Mouse (Mus musculus) MEL (cell line): ENCODE data around the gene Ube4a. TPM values are rescaled to one million over a fixed set of nuclear protein-coding genes. Genes with fewer than 3 reads are reported as not detected.

ENCODE experiments used
- DNase-seq: peaks from one replicate; pipeline ENCODE4 v3.0.0; 2011; ENCODE audit warnings: low read depth, low spot score
- H3K27ac ChIP-seq: 2 replicates; pipeline ENCODE4 v1.5.1; 2012; ENCODE audit warnings: low read depth, mild to moderate bottlenecking, control low read depth, low read length, moderate library complexity; ENCODE audit not compliant: control insufficient read depth
- H3K27me3 ChIP-seq, 2 experiments: fragments of 150-350 bp in 1 of 2; sonication (generic) in 1 of 2; 2 replicates each; pipeline ENCODE4 v1.6.1; 2012; ENCODE audit warnings: low read length in 2 of 2, mild to moderate bottlenecking in 2 of 2, improper control_type of control experiment in 1 of 2, moderate library complexity in 1 of 2; ENCODE audit not compliant: insufficient read depth in 2 of 2, control insufficient read depth in 1 of 2
- H3K36me3 ChIP-seq, 2 experiments: 2 replicates each; pipeline ENCODE4 v1.6.1; 2012 to 2014; ENCODE audit warnings: low read length in 2 of 2, improper control_type of control experiment in 1 of 2, inconsistent platforms in 1 of 2, mild to moderate bottlenecking in 1 of 2; ENCODE audit not compliant: insufficient read depth in 2 of 2, control insufficient read depth in 1 of 2
- H3K4me1 ChIP-seq, 2 experiments: fragments of 150-350 bp in 1 of 2; sonication (generic) in 1 of 2; 2 replicates each; pipeline ENCODE4 v1.6.1; 2012; ENCODE audit warnings: low read length in 2 of 2, improper control_type of control experiment in 1 of 2, mild to moderate bottlenecking in 1 of 2; ENCODE audit not compliant: insufficient read depth in 2 of 2, control insufficient read depth in 1 of 2
- H3K4me3 ChIP-seq, 2 experiments: fragments of 150-350 bp in 1 of 2; sonication (generic) in 1 of 2; 2 replicates each; pipeline ENCODE4 v1.5.1; 2012; ENCODE audit warnings: low read depth in 2 of 2, low read length in 2 of 2, mild to moderate bottlenecking in 2 of 2, moderate library complexity in 2 of 2, control low read depth in 1 of 2, improper control_type of control experiment in 1 of 2; ENCODE audit not compliant: control insufficient read depth in 1 of 2, insufficient read depth in 1 of 2
- H3K79me2 ChIP-seq: 2 replicates; pipeline ENCODE4 v1.6.1; 2012; ENCODE audit warnings: mild to moderate bottlenecking, low read length, moderate library complexity; ENCODE audit not compliant: control insufficient read depth, poor library complexity, insufficient read depth
- H3K9ac ChIP-seq: 2 replicates; pipeline ENCODE4 v1.6.1; 2012; ENCODE audit warnings: low read depth, mild to moderate bottlenecking, control low read depth, low read length, moderate library complexity; ENCODE audit not compliant: control insufficient read depth, poor library complexity, severe bottlenecking
- H3K9me3 ChIP-seq: fragments of 150-350 bp; sonication (generic); replicated peaks from 2 replicates; pipeline ENCODE4 v1.6.1; 2012; ENCODE audit warnings: mild to moderate bottlenecking, low read length, improper control_type of control experiment, moderate library complexity; ENCODE audit not compliant: insufficient read depth
- BHLHE40 ChIP-seq: IDR thresholded peaks from 2 replicates; pipeline ENCODE4 v1.6.1; 2012; ENCODE audit warnings: low read depth, mild to moderate bottlenecking, inconsistent platforms, low read length, improper control_type of control experiment, borderline replicate concordance
- CHD1 ChIP-seq: IDR thresholded peaks from 2 replicates; pipeline ENCODE4 v1.6.1; 2012; ENCODE audit warnings: low read depth, mild to moderate bottlenecking, inconsistent platforms, low read length, improper control_type of control experiment
- CHD2 ChIP-seq: IDR thresholded peaks from 2 replicates; pipeline ENCODE4 v1.6.1; 2011; ENCODE audit warnings: low read length, improper control_type of control experiment
- CTCF ChIP-seq, 3 experiments: IDR thresholded peaks in 2 of 3; conservative IDR thresholded peaks in 1 of 3; 2 replicates each; pipeline ENCODE4 v1.5.1; 2011 to 2012; ENCODE audit warnings: low read length in 3 of 3, low read depth in 2 of 3, mild to moderate bottlenecking in 2 of 3, improper control_type of control experiment in 1 of 3, inconsistent platforms in 1 of 3, mixed read lengths in 1 of 3, moderate library complexity in 1 of 3; ENCODE audit not compliant: control insufficient read depth in 1 of 3, insufficient read depth in 1 of 3, poor library complexity in 1 of 3, severe bottlenecking in 1 of 3
- E2F4 ChIP-seq: IDR thresholded peaks from 2 replicates; pipeline ENCODE4 v1.6.1; 2011; ENCODE audit warnings: low read depth, low read length, improper control_type of control experiment, borderline replicate concordance
- ELF1 ChIP-seq: IDR thresholded peaks from 2 replicates; pipeline ENCODE4 v1.6.1; 2014; ENCODE audit warnings: low read depth, mild to moderate bottlenecking, inconsistent platforms, low read length, improper control_type of control experiment, moderate library complexity
- EP300 ChIP-seq, 2 experiments: IDR thresholded peaks; 2 replicates each; pipeline ENCODE4 v1.6.1; 2011; ENCODE audit warnings: improper control_type of control experiment in 2 of 2, low read length in 2 of 2, low read depth in 1 of 2, mild to moderate bottlenecking in 1 of 2
- ETS1 ChIP-seq: IDR thresholded peaks from 2 replicates; pipeline ENCODE4 v1.6.1; 2012; ENCODE audit warnings: low read depth, mild to moderate bottlenecking, inconsistent platforms, low read length, improper control_type of control experiment, moderate library complexity
- GABPA ChIP-seq: IDR thresholded peaks from 2 replicates; pipeline ENCODE4 v1.6.1; 2012; ENCODE audit warnings: low read depth, mild to moderate bottlenecking, inconsistent platforms, low read length, improper control_type of control experiment, moderate library complexity
- HCFC1 ChIP-seq: IDR thresholded peaks from 2 replicates; pipeline ENCODE4 v1.6.1; 2012; ENCODE audit warnings: low read depth, mild to moderate bottlenecking, inconsistent platforms, low read length, improper control_type of control experiment, moderate library complexity
- JUND ChIP-seq: IDR thresholded peaks from 2 replicates; pipeline ENCODE4 v1.6.1; 2011; ENCODE audit warnings: low read depth, mild to moderate bottlenecking, improper control_type of control experiment, low read length
- KAT2A ChIP-seq: conservative IDR thresholded peaks from 2 replicates; pipeline ENCODE4 v1.6.1; 2012; ENCODE audit warnings: low read depth, low read length, improper control_type of control experiment, inconsistent platforms
- MAFK ChIP-seq: IDR thresholded peaks from 2 replicates; pipeline ENCODE4 v1.6.1; 2011; ENCODE audit warnings: low read depth, mild to moderate bottlenecking, low read length, improper control_type of control experiment, borderline replicate concordance
- MAX ChIP-seq: IDR thresholded peaks from 2 replicates; pipeline ENCODE4 v1.6.1; 2011; ENCODE audit warnings: low read length, improper control_type of control experiment
- MAZ ChIP-seq: IDR thresholded peaks from 2 replicates; pipeline ENCODE4 v1.6.1; 2012; ENCODE audit warnings: low read depth, mild to moderate bottlenecking, inconsistent platforms, low read length, improper control_type of control experiment
- MEF2A ChIP-seq: IDR thresholded peaks from 2 replicates; pipeline ENCODE4 v1.6.1; 2014; ENCODE audit warnings: low read depth, mild to moderate bottlenecking, inconsistent platforms, low read length, improper control_type of control experiment; ENCODE audit not compliant: poor library complexity, insufficient replicate concordance, severe bottlenecking; ENCODE audit errors: extremely low read depth
- MXI1 ChIP-seq: IDR thresholded peaks from 2 replicates; pipeline ENCODE4 v1.6.1; 2011; ENCODE audit warnings: mild to moderate bottlenecking, low read depth, low read length, improper control_type of control experiment
- MYB ChIP-seq: IDR thresholded peaks from 2 replicates; pipeline ENCODE4 v1.6.1; 2011; ENCODE audit warnings: mild to moderate bottlenecking, low read depth, low read length, improper control_type of control experiment
- MYC ChIP-seq: IDR thresholded peaks from 2 replicates; pipeline ENCODE4 v1.6.1; 2011; ENCODE audit warnings: low read depth, mild to moderate bottlenecking, low read length, improper control_type of control experiment, moderate library complexity
- NELFE ChIP-seq: IDR thresholded peaks from 2 replicates; pipeline ENCODE4 v1.6.1; 2011; ENCODE audit warnings: low read depth, low read length, improper control_type of control experiment
- NRF1 ChIP-seq: IDR thresholded peaks from 2 replicates; pipeline ENCODE4 v1.6.1; 2014; ENCODE audit warnings: low read depth, mild to moderate bottlenecking, inconsistent platforms, low read length, improper control_type of control experiment, moderate library complexity; ENCODE audit not compliant: poor library complexity, insufficient read depth, severe bottlenecking
- POLR2A ChIP-seq, 2 experiments: IDR thresholded peaks; 2 replicates each; pipeline ENCODE4 v1.6.1; 2011 to 2012; ENCODE audit warnings: low read length in 2 of 2, mild to moderate bottlenecking in 2 of 2, control low read depth in 1 of 2, improper control_type of control experiment in 1 of 2, low read depth in 1 of 2, moderate library complexity in 1 of 2; ENCODE audit not compliant: control insufficient read depth in 1 of 2, insufficient read depth in 1 of 2, poor library complexity in 1 of 2
- POLR2AphosphoS2 ChIP-seq: IDR thresholded peaks from 2 replicates; pipeline ENCODE4 v1.6.1; 2011; ENCODE audit warnings: low read length, improper control_type of control experiment
- RAD21 ChIP-seq: IDR thresholded peaks from 2 replicates; pipeline ENCODE4 v1.6.1; 2011; ENCODE audit warnings: mild to moderate bottlenecking, low read depth, low read length, improper control_type of control experiment
- RCOR1 ChIP-seq: IDR thresholded peaks from 2 replicates; pipeline ENCODE4 v1.6.1; 2012; ENCODE audit warnings: low read depth, mild to moderate bottlenecking, inconsistent platforms, low read length, improper control_type of control experiment
- SIN3A ChIP-seq: IDR thresholded peaks from 2 replicates; pipeline ENCODE4 v1.6.1; 2012; ENCODE audit warnings: low read length, improper control_type of control experiment, inconsistent platforms
- SMC3 ChIP-seq: IDR thresholded peaks from 2 replicates; pipeline ENCODE4 v1.6.1; 2011; ENCODE audit warnings: low read depth, low read length, improper control_type of control experiment
- TAL1 ChIP-seq: IDR thresholded peaks from 2 replicates; pipeline ENCODE4 v1.6.1; 2012; ENCODE audit warnings: mild to moderate bottlenecking, inconsistent platforms, low read length, moderate library complexity, mixed read lengths
- TBP ChIP-seq: IDR thresholded peaks from 2 replicates; pipeline ENCODE4 v1.8.0; 2011; ENCODE audit warnings: low read depth, low read length, improper control_type of control experiment
- TCF12 ChIP-seq: IDR thresholded peaks from 2 replicates; pipeline ENCODE4 v1.6.1; 2014; ENCODE audit warnings: low read depth, mild to moderate bottlenecking, inconsistent platforms, low read length, improper control_type of control experiment, moderate library complexity
- UBTF ChIP-seq: IDR thresholded peaks from 2 replicates; pipeline ENCODE4 v1.6.1; 2012; ENCODE audit warnings: low read depth, mild to moderate bottlenecking, inconsistent platforms, low read length, improper control_type of control experiment, moderate library complexity, borderline replicate concordance; ENCODE audit not compliant: insufficient read depth
- USF1 ChIP-seq: IDR thresholded peaks from 2 replicates; pipeline ENCODE4 v1.6.1; 2014; ENCODE audit warnings: low read depth, mild to moderate bottlenecking, inconsistent platforms, low read length, improper control_type of control experiment, moderate library complexity
- ZC3H11A ChIP-seq: IDR thresholded peaks from 2 replicates; pipeline ENCODE4 v1.6.1; 2012; ENCODE audit warnings: low read depth, mild to moderate bottlenecking, inconsistent platforms, low read length, improper control_type of control experiment
- ZKSCAN1 ChIP-seq: IDR thresholded peaks from 2 replicates; pipeline ENCODE4 v1.6.1; 2012; ENCODE audit warnings: low read depth, mild to moderate bottlenecking, inconsistent platforms, low read length, improper control_type of control experiment, moderate library complexity
- ZMIZ1 ChIP-seq: IDR thresholded peaks from 2 replicates; pipeline ENCODE4 v1.6.1; 2012; ENCODE audit warnings: low read depth, mild to moderate bottlenecking, inconsistent platforms, low read length, improper control_type of control experiment, moderate library complexity
- ZNF384 ChIP-seq: IDR thresholded peaks from 2 replicates; pipeline ENCODE4 v1.6.1; 2012; ENCODE audit warnings: low read depth, mild to moderate bottlenecking, inconsistent platforms, low read length, improper control_type of control experiment
- polyA plus RNA-seq, 2 experiments: library from polyadenylated mRNA; stranded (reverse) in 1 of 2; unstranded in 1 of 2; fragments of >175 nt in 1 of 2; fragments of >200 nt in 1 of 2; gene quantifications; 2 replicates each; pipeline versions ENCODE4 v1.2.1 to v1.2.4; 2012; ENCODE audit warnings: low replicate concordance in 2 of 2, low read depth in 1 of 2; ENCODE audit not compliant: insufficient read length in 2 of 2, insufficient read depth in 1 of 2, missing spikeins in 1 of 2
- total RNA-seq: library from RNA; depleted of rRNA; stranded (reverse); fragments of 300-350 nt; gene quantifications from 2 replicates; pipeline ENCODE4 v1.2.3, GENCODE M21; 2012; rRNA removed

Gene Ube4a
- total RNA-seq (23.3 and 24.2 TPM in 2 replicates), polyA plus RNA-seq (10 to 100 TPM; 32.8 to 37.9 TPM)

GRCm38 (mm10) chr9:44965126-44965832, at the start of gene Ube4a:
Ube4a (minus strand) TSS chr9:44965600.
- Histone ChIP-seq H3K27me3 (no peaks in the 10 kb centered on the region), H3K4me3 (peak within 1 kb of the TSS; percentile 93 to 97), H3K4me1 (peaks cover 0 to 6% of the 10 kb centered on the region in 2 experiments; a peak in 2 of 4 replicates), H3K36me3 (peaks cover 7 to 13% of the 10 kb centered on the region in 2 experiments), H3K79me2 (peaks cover 15% of the 10 kb centered on the region), H3K27ac (peak within 1 kb of the TSS; percentile 91), H3K9me3 (no peaks in the 10 kb centered on the region), H3K9ac (peak within 1 kb of the TSS; percentile 86)
- DNase-seq: peak; percentile 100
- TF ChIP-seq TCF12 (peak; percentile 61; the same call in 1 of the 2 replicates), NRF1 (peak; percentile 91), NELFE (peak; percentile 82), HCFC1 (peak; percentile 95), MEF2A (no peak), SMC3 (no peak), ELF1 (peak; percentile 99), POLR2A (IDR thresholded peaks at IDR 0.05; ENCODE audit: control insufficient read depth in 1 of 2, insufficient read depth in 1 of 2, low read depth in 1 of 2, low read length in 2 of 2, poor library complexity in 1 of 2) (peak in 1 of 2 experiments; percentile 85; a peak in 2 of 4 replicates), ZKSCAN1 (no peak), TBP (peak; percentile 64; the same call in 1 of the 2 replicates), CTCF (IDR thresholded peaks at IDR 0.05 in 2 of 3, conservative IDR thresholded peaks at IDR 0.05 in 1 of 3; ENCODE audit: control insufficient read depth in 1 of 3, insufficient read depth in 1 of 3, low read depth in 2 of 3, low read length in 3 of 3, poor library complexity in 1 of 3, severe bottlenecking in 1 of 3) (no peak), EP300 (IDR thresholded peaks at IDR 0.05; ENCODE audit: low read depth in 1 of 2, low read length in 2 of 2) (peak in 1 of 2 experiments; percentile 49; a peak in 2 of 4 replicates), ETS1 (peak; percentile 84), CHD2 (no peak), MAX (peak; percentile 43), MXI1 (peak; percentile 88), SIN3A (peak; percentile 98), RAD21 (no peak), ZNF384 (no peak), MYC (0 out of 2 replicates have a peak, but pooled peaks have one; percentile 37), USF1 (peak; percentile 22; the same call in 1 of the 2 replicates), GABPA (peak; percentile 50; the same call in 1 of the 2 replicates), CHD1 (no peak), TAL1 (no peak), E2F4 (no peak), BHLHE40 (no peak), JUND (no peak), ZMIZ1 (peak; percentile 56; the same call in 1 of the 2 replicates), ZC3H11A (peak; percentile 33), UBTF (no peak), RCOR1 (no peak), MYB (no peak), KAT2A (peak; percentile 86), POLR2AphosphoS2 (peak; percentile 75; the same call in 1 of the 2 replicates), MAFK (no peak), MAZ (peak; percentile 37; the same call in 1 of the 2 replicates)
